Mouse (Mus musculus) ES-Bruce4 (cell line): ENCODE measurements around the gene Atp2a1. TPM values are rescaled to one million over a fixed set of nuclear protein-coding genes. Genes with fewer than 3 reads are reported as not detected.

ENCODE experiments used
- H3K27ac ChIP-seq: 2 replicates; pipeline ENCODE4 v1.5.1; 2012; ENCODE audit warnings: low read length, inconsistent platforms; ENCODE audit not compliant: insufficient read depth
- H3K27me3 ChIP-seq: 2 replicates; pipeline ENCODE4 v1.6.1; 2012; ENCODE audit warnings: mild to moderate bottlenecking, low read length, inconsistent platforms; ENCODE audit not compliant: control insufficient read depth, poor library complexity, insufficient read depth, severe bottlenecking
- H3K36me3 ChIP-seq: 2 replicates; pipeline ENCODE4 v1.6.1; 2012; ENCODE audit warnings: inconsistent platforms, mild to moderate bottlenecking, low read length, moderate library complexity; ENCODE audit not compliant: control insufficient read depth, poor library complexity, insufficient read depth, severe bottlenecking
- H3K4me1 ChIP-seq: one replicate; pipeline ENCODE4 v1.8.1; 2011; ENCODE audit warnings: low read length; ENCODE audit not compliant: control insufficient read depth, insufficient read depth
- H3K4me3 ChIP-seq: 2 replicates; pipeline ENCODE4 v1.5.1; 2011; ENCODE audit warnings: low read depth, mild to moderate bottlenecking, low read length
- H3K9ac ChIP-seq: 2 replicates; pipeline ENCODE4 v1.6.1; 2012; ENCODE audit warnings: low read depth, mild to moderate bottlenecking, inconsistent platforms; ENCODE audit not compliant: poor library complexity, severe bottlenecking
- H3K9me3 ChIP-seq: replicated peaks from 2 replicates; pipeline ENCODE4 v1.6.1; 2012; ENCODE audit warnings: mild to moderate bottlenecking, low read length, inconsistent platforms; ENCODE audit not compliant: control insufficient read depth, poor library complexity, insufficient read depth, severe bottlenecking
- CTCF ChIP-seq: IDR thresholded peaks from one replicate; pipeline ENCODE4 v1.8.1; 2011; ENCODE audit warnings: low read depth, low read length
- EP300 ChIP-seq: IDR thresholded peaks from 2 replicates; pipeline ENCODE4 v1.6.1; 2011; ENCODE audit warnings: low read depth, low read length; ENCODE audit not compliant: insufficient read depth
- POLR2A ChIP-seq: IDR thresholded peaks from one replicate; pipeline ENCODE4 v1.8.1; 2011; ENCODE audit warnings: low read length; ENCODE audit not compliant: insufficient read depth
- polyA plus RNA-seq: library from polyadenylated mRNA; stranded (reverse); fragments of >200 nt; gene quantifications from 2 replicates; pipeline ENCODE4 v1.2.4, GENCODE M21; 2011; ENCODE audit warnings: low read depth; ENCODE audit not compliant: missing spikeins, insufficient read depth, insufficient read length

The Atp2a1 gene
- polyA plus RNA-seq, 1 experiment, result 0.40 TPM

DNA sequence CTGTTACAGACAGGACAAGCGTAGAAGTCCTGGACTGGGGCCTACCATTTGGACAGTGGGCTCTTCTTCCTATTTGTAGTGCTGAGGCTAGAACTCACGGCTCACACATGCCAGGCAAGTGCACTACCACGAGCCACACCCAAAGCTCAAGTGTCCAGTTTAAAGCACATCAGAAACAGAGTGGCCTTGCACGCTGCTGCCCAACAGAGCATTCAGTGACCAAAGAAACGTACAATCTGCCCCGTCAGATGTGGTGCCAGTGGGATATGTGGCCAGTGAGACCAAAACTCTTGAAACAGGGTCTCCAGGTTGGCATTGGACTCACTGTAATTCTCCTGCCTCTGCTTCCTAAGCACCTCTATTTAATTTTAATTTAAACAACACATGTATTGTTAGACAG, 12.3 kb downstream of the Atp2a1 start:
- TF ChIP-seq CTCF, result no peak
- no peak for TF ChIP-seq POLR2A
- TF ChIP-seq EP300, result no peak

GRCm38 (mm10) chr7:126449991-126450390, 12.9 kb downstream of the Atp2a1 start:
- no peak overlapping the region for H3K4me3 ChIP-seq
- H3K4me1 ChIP-seq, result no peaks in the 10 kb centered on the region
- H3K27ac ChIP-seq, result no peak overlapping the region
- H3K36me3 ChIP-seq, result no peaks in the 10 kb centered on the region
- no peak for TF ChIP-seq POLR2A
- H3K27me3 ChIP-seq, result no peaks in the 10 kb centered on the region
- no peaks in the 10 kb centered on the region for H3K9me3 ChIP-seq
- no peak overlapping the region for H3K9ac ChIP-seq

More for the DNA sequence above, 12.3 kb downstream of the Atp2a1 start:
- Histone ChIP-seq H3K9ac (no peak overlapping the region), H3K27ac (no peak overlapping the region), H3K9me3 (no peaks in the 10 kb centered on the region), H3K4me3 (no peak overlapping the region), H3K4me1 (no peaks in the 10 kb centered on the region), H3K36me3 (no peaks in the 10 kb centered on the region), H3K27me3 (no peaks in the 10 kb centered on the region)

GRCm38 (mm10) chr7:126448481-126448880, 14.4 kb downstream of the Atp2a1 start:
- Histone ChIP-seq H3K4me1 (no peaks in the 10 kb centered on the region), H3K9me3 (no peaks in the 10 kb centered on the region), H3K27me3 (no peaks in the 10 kb centered on the region), H3K9ac (no peak overlapping the region), H3K4me3 (no peak overlapping the region), H3K27ac (no peak overlapping the region), H3K36me3 (no peaks in the 10 kb centered on the region)
- no peak for TF ChIP-seq POLR2A
- no peak for TF ChIP-seq EP300
- no peak for TF ChIP-seq CTCF

DNA sequence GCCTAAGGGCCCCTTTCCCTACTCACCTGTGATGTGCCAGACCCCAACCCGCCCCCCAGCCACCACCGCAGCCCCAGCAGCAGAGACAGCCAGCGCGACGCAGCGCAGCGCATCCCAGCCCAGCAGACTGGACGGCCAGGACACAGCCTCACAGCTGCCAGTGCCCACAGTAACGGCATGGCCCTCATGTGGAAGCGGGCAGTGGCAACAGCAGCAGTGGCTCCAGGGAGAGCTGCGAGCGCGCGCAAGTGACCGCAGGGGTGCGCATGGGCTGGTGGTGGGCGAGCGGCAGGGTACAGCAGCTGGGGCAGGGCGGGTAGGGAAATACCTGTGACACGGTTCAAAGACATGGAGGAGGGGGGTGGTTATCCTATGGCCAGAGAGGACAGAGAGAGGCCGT, 16.7 kb downstream of the Atp2a1 start:
- Histone ChIP-seq H3K9me3 (no peaks in the 10 kb centered on the region), H3K27ac (no peak overlapping the region), H3K4me1 (no peaks in the 10 kb centered on the region), H3K9ac (no peak overlapping the region), H3K27me3 (no peaks in the 10 kb centered on the region), H3K36me3 (no peaks in the 10 kb centered on the region), H3K4me3 (peak overlapping the region; percentile 31)
- TF ChIP-seq CTCF (no peak), POLR2A (no peak), EP300 (no peak)

DNA sequence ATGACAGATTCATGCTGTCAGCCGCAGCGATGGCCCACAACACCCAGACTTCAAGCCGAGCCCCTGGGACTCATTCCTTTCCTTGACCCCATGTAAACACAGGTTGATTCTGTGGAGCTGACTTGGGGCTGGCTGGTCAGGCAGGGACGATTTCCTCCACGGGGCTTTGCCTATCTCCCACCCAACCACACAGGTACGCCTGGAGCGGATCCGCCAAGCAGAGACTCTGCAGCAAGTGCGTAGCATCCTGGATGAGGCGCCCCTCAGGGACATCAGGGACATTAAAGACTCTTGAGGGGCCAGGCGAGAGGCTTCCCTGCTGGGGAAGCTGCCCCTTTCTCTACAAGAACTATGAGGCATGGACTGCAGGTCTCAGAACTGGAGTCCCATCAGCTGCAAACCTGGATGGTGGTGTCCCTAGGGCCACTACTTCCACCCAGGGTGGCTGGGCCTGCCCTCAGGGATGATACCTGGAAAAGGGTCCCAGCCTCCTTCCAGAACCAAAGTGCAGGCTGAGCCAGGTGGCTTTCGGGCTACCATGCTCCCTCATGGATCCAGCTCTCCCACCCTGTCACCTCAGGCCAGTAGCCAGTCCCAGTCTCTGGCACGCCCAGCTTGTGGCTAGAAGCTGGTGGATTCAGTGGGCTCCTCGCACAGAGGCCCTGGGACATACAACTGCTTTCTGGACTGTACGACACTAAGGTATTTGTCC, 17.6 kb downstream of the Atp2a1 start:
- H3K9ac ChIP-seq, result no peak overlapping the region

DNA sequence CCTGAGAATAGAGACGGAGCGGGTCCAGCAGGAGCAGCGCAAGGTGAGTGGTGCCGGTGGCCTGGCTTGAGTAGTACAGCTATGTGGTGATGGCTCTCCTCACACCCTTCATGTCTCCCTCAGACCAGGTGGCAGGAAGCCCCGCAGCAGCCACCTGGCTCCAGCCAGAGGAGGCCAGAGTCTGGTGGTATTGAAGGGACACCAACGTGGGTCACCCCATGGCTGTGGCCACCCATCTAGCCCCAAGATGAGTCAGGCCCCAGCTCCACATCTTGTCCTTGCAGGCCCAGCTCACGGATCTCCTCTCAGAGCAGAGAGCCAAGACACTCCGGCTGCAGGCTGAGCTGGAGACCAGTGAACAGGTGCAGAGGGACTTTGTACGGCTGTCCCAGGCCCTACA, 18.4 kb downstream of the Atp2a1 start:
- no peaks in the 10 kb centered on the region for H3K36me3 ChIP-seq
- H3K4me1 ChIP-seq, result no peaks in the 10 kb centered on the region
- no peak overlapping the region for H3K9ac ChIP-seq
- no peak overlapping the region for H3K27ac ChIP-seq
- H3K4me3 ChIP-seq, result no peak overlapping the region
- TF ChIP-seq POLR2A (no peak), EP300 (no peak), CTCF (no peak)
- no peaks in the 10 kb centered on the region for H3K27me3 ChIP-seq
- H3K9me3 ChIP-seq, result no peaks in the 10 kb centered on the region

More for the DNA sequence above, 17.6 kb downstream of the Atp2a1 start:
- no peak for TF ChIP-seq POLR2A
- TF ChIP-seq EP300, result no peak
- TF ChIP-seq CTCF, result no peak
- no peaks in the 10 kb centered on the region for H3K27me3 ChIP-seq
- no peak overlapping the region for H3K27ac ChIP-seq
- H3K36me3 ChIP-seq, result no peaks in the 10 kb centered on the region
- H3K4me1 ChIP-seq, result no peaks in the 10 kb centered on the region
- no peaks in the 10 kb centered on the region for H3K9me3 ChIP-seq
- no peak overlapping the region for H3K4me3 ChIP-seq
